Mouse (Mus musculus) stomach, postnatal 0 days (tissue): ENCODE measurements around the gene 1700088E04Rik.

Experiments
- CTCF ChIP-seq: IDR thresholded peaks from 2 replicates; pipeline ENCODE4 v1.5.1; 2016; ENCODE audit warnings: antibody characterized with exemption, low read depth, mild to moderate bottlenecking, moderate library complexity
- EP300 ChIP-seq: optimal IDR thresholded peaks from 2 replicates; pipeline ENCODE3; 2016; ENCODE audit warnings: antibody characterized with exemption

- no peak for TF ChIP-seq CTCF
- TF ChIP-seq EP300 = no peak
Observed at GRCm38 (mm10) chr15:79100391-79100790, 40.7 kb downstream of the 1700088E04Rik start.
